Mouse (Mus musculus): ENCODE measurements around the gene Ttc9b.
A peak's percentile ranks its signal among the peaks of the same experiment; 100 is the strongest.

Ttc9b gene

DNA sequence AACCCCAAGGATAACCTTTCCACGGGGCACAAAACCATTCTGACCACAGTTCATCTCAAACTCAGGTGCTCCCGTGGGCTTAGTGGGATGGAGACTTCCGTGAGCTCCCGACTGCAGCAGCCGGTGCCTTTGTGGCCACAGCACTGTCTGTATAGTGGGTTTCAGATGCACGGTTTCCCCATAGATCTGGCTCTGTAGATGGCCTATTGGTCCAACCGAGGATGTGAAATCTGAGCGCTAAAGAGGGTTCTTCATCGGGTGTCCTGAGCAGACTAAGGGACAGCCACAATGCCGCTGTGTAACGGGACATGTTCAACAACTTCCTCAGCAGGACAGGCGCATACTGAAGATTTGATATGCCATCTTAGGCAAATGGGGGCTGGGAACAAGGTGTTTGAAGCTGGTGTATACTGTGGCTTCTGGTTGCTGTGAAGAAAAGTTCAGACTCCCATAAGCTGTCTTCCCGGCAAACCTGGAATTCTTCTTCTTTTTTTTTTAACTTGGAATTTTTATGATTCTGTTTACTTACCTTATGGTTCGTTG, 34.6 kb downstream of the Ttc9b start:
- no peak for DNase-seq (ENCODE audit: low spot score)

DNA sequence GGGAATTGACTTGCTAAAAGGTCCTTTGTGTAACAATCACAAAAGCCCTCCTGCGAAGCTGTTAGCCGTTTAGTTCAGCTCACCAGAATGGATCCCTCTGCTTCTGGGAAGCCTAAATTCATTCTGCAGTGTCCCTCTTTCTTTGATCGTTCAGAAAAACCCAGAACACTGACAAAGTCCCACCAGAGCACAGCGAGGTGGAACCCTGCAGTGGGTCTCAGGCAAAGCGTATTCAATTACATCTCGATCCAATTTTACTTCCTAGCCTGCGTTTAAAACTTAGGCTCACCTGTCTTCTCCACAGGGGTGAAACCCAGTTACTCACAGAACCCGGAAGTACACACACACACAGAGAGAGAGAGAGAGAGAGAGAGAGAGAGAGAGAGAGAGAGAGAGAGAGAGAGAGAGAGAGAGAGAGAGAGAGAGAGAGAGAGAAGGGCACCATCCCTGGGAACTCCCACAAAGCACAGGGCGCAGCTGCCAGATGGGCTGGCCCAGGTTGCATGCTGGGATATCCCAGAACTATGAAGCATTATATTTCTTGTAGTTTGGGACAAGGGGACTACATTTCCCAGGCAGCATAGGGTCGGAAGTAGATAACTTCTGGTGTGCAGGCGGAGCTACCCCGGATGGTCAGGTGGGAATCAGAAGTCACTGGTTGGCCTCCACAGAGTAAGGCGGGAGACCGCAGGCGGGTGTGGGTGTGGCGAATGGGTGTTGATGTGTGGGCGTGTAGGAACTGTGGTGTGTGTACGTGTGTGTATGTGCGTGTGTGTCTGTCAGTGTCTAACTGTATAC, 35.3 kb downstream of the Ttc9b start, which contains the start of gene Zfp607b:
Gene Zfp607b (plus strand): TSS at position 526 of the 798 bp plus-strand sequence.
- peak; percentile 92 for DNase-seq (ENCODE audit: low spot score)

GRCm38 (mm10) chr7:27691076-27691475, 37.4 kb downstream of the Ttc9b start:
- peak; percentile 29 for DNase-seq (ENCODE audit: low spot score)

DNA sequence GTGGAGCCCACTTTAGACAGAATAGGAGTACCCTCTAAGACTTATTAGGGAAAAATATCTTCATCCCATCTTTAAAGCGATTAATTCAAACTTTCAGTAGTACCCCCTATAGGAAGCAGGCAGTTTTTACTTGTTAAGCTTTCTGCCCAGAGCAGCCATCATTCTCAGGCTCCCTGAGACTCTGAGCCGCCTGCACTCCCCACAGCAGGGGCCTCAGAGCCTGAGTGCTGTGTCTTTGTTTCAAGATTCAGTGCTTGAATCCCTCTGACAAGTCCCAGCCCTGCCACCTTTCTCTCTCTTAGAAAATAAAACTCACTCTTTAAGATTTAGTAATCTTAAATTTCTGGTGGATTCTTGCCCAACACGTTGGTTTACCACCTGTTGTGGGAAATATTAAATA, 43.0 kb downstream of the Ttc9b start:
- no peak for DNase-seq (ENCODE audit: low spot score)
